In genomic region chr7:113146108-113146507, GRCm38 (mm10) we compare ENCODE assay signal across 31 mouse cellular contexts.
DNase-seq lines count a peak whose midpoint lies in the region; ATAC-seq lines count a peak whose summit lies in the region.
"Had no signal": no experiment of that assay in that cellular context is flagged by ENCODE, and none has a peak within 500 bp of the region (broad histone marks: within the 10 kb centered on the region; RNA-seq: fewer than 3 reads in every experiment).

No protein-coding gene starts in this region.

- no peak overlapping the region for H3K9ac ChIP-seq in forebrain, embryonic 14.5 days (ENCODE audit: low read length)
- H3K9ac ChIP-seq: forebrain, postnatal 0 days; hindbrain, embryonic 12.5 days; limb, embryonic 12.5 days; liver, embryonic 15.5 days; lung, embryonic 14.5 days; neural tube, embryonic 15.5 days; stomach, embryonic 15.5 days had no signal

- 70% methylated on average over 2 of the region's 2 CpGs for WGBS in forebrain, embryonic 14.5 days

- no peak overlapping the region for H3K4me3 ChIP-seq in forebrain, embryonic 14.5 days (ENCODE audit: low read depth, low read length)
- H3K4me3 ChIP-seq: hindbrain, embryonic 12.5 days; limb, embryonic 12.5 days; liver, embryonic 15.5 days; neural tube, embryonic 15.5 days; stomach, embryonic 15.5 days had no signal

- no peaks in the 10 kb centered on the region for H3K9me3 ChIP-seq in forebrain, embryonic 14.5 days (replicated peaks; ENCODE audit: control insufficient read depth, low read length)
- H3K9me3 ChIP-seq: G1E; hindbrain, embryonic 12.5 days; limb, embryonic 12.5 days; liver, embryonic 15.5 days; neural tube, embryonic 15.5 days; stomach, embryonic 15.5 days had no signal

- H3K4me1 ChIP-seq in forebrain, embryonic 14.5 days (ENCODE audit: control insufficient read depth, insufficient read depth, low read length) = peaks cover 17% of the 10 kb centered on the region
- H3K4me1 ChIP-seq: liver, embryonic 15.5 days; stomach, embryonic 15.5 days had no signal

- H3K36me3 ChIP-seq in forebrain, embryonic 14.5 days (ENCODE audit: control insufficient read depth, insufficient read depth, low read length) = no peaks in the 10 kb centered on the region
- H3K36me3 ChIP-seq: G1E; hindbrain, embryonic 12.5 days; limb, embryonic 12.5 days; liver, embryonic 15.5 days; neural tube, embryonic 15.5 days; stomach, embryonic 15.5 days had no signal

- peak; percentile 53 to 59 for DNase-seq in cerebellum, postnatal 10 days
- no peak for DNase-seq in cerebellum, postnatal 4 days (ENCODE audit: low spot score in 2 of 2)
- DNase-seq in CD4-positive, CD25-positive, alpha-beta regulatory T cell, adult 2 months (ENCODE audit: low read depth, low spot score) = peak; percentile 9
- DNase-seq in thymus, postnatal 14 days = peak; percentile 48
- no peak for DNase-seq in forebrain, embryonic 14.5 days (ENCODE audit: low spot score)
- no peak for DNase-seq in kidney, postnatal 10 days
- no peak for DNase-seq in gastrocnemius, adult 8-10 months (ENCODE audit: low spot score in 2 of 2)
- DNase-seq: adrenal gland, postnatal 25 days; cerebellum, adult 11-12 months; cerebellum, adult 9-11 months; forebrain, postnatal 0 days; gastrocnemius, postnatal 36 days; heart, adult 18-20 months; heart, postnatal 36 days; kidney, adult 9 months; kidney, postnatal 25 days; layer of hippocampus, postnatal 36 days; lung, embryonic 14.5 days; lung, postnatal 14 days; midbrain, embryonic 14.5 days; right cerebral cortex, postnatal 25 days had no signal

- no peaks in the 10 kb centered on the region for H3K27me3 ChIP-seq in forebrain, embryonic 14.5 days (replicated peaks; ENCODE audit: control insufficient read depth, insufficient read depth, low read length)
- H3K27me3 ChIP-seq: Patski had no signal

- H3K4me2 ChIP-seq in forebrain, embryonic 14.5 days (ENCODE audit: low read length) = no peak overlapping the region
- H3K4me2 ChIP-seq: heart, embryonic 11.5 days; hindbrain, embryonic 12.5 days; limb, embryonic 12.5 days; liver, embryonic 15.5 days; lung, embryonic 14.5 days; neural tube, embryonic 15.5 days; stomach, embryonic 15.5 days had no signal

- ATAC-seq in activated CD4-positive, CD25-positive, alpha-beta regulatory T cell, adult 4 months = peak; percentile 11
- ATAC-seq in forebrain, embryonic 14.5 days = no peak
- ATAC-seq: forebrain, postnatal 0 days; intestine, postnatal 0 days; Patski had no signal

- no peak overlapping the region for H3K27ac ChIP-seq in forebrain, embryonic 14.5 days (ENCODE audit: low read depth, low read length)
- H3K27ac ChIP-seq: hindbrain, embryonic 12.5 days; limb, embryonic 12.5 days; liver, embryonic 15.5 days; neural tube, embryonic 15.5 days; stomach, embryonic 15.5 days had no signal

Comparison
In these comparisons a context has a peak if more than half of its experiments do, and no peak if none do; other contexts are left out.
1. DNase-seq: peak in cerebellum, postnatal 10 days (2 of 2), CD4-positive, CD25-positive, alpha-beta regulatory T cell, adult 2 months (single experiment) and thymus, postnatal 14 days (single experiment); none in cerebellum, postnatal 4 days (0 of 2), forebrain, embryonic 14.5 days (single experiment), kidney, postnatal 10 days (single experiment) and gastrocnemius, adult 8-10 months (0 of 2).